Mouse (Mus musculus) CH12.LX (cell line): Measurements from ENCODE around the gene Pitx2.

ENCODE experiments used
- CHD1 ChIP-seq: IDR thresholded peaks from 2 replicates; pipeline ENCODE4 v1.6.1; 2012; ENCODE audit warnings: low read depth, low read length, improper control_type of control experiment, inconsistent platforms
- CTCF ChIP-seq, 2 experiments: IDR thresholded peaks in 1 of 2; conservative IDR thresholded peaks in 1 of 2; 2 replicates each; pipeline ENCODE4 v1.5.1; 2011 to 2012; ENCODE audit warnings: low read depth in 2 of 2, low read length in 2 of 2, improper control_type of control experiment in 1 of 2, inconsistent platforms in 1 of 2, mild to moderate bottlenecking in 1 of 2, moderate library complexity in 1 of 2
- HCFC1 ChIP-seq: IDR thresholded peaks from 2 replicates; pipeline ENCODE4 v1.6.1; 2012; ENCODE audit warnings: low read depth, mild to moderate bottlenecking, inconsistent platforms, low read length, improper control_type of control experiment
- JUND ChIP-seq: conservative IDR thresholded peaks from 2 replicates; pipeline ENCODE4 v1.6.1; 2011; ENCODE audit warnings: low read depth, low read length, improper control_type of control experiment
- PAX5 ChIP-seq: IDR thresholded peaks from 2 replicates; pipeline ENCODE4 v1.6.1; 2012; ENCODE audit warnings: low read length, inconsistent platforms, mixed read lengths
- POLR2A ChIP-seq: IDR thresholded peaks from 2 replicates; pipeline ENCODE4 v1.6.1; 2011; ENCODE audit warnings: low read depth, mild to moderate bottlenecking, improper control_type of control experiment, low read length
- RAD21 ChIP-seq: IDR thresholded peaks from 2 replicates; pipeline ENCODE4 v1.6.1; 2011; ENCODE audit warnings: low read depth, mild to moderate bottlenecking, low read length, improper control_type of control experiment, moderate library complexity
- RCOR1 ChIP-seq: conservative IDR thresholded peaks from 2 replicates; pipeline ENCODE4 v1.6.1; 2012; ENCODE audit warnings: low read depth, mild to moderate bottlenecking, inconsistent platforms, low read length, improper control_type of control experiment

GRCm38 (mm10) chr3:129205481-129206175, 6.0 kb downstream of the Pitx2 start:
- TF ChIP-seq HCFC1 (no peak), CHD1 (no peak), PAX5 (no peak), RAD21 (no peak), CTCF (conservative IDR thresholded peaks at IDR 0.05 in 1 of 2, IDR thresholded peaks at IDR 0.05 in 1 of 2; ENCODE audit: low read depth in 2 of 2, low read length in 2 of 2) (no peak), POLR2A (no peak), JUND (no peak), RCOR1 (no peak)
